16 mouse cellular contexts compared by ENCODE assay signal in the genomic region with DNA sequence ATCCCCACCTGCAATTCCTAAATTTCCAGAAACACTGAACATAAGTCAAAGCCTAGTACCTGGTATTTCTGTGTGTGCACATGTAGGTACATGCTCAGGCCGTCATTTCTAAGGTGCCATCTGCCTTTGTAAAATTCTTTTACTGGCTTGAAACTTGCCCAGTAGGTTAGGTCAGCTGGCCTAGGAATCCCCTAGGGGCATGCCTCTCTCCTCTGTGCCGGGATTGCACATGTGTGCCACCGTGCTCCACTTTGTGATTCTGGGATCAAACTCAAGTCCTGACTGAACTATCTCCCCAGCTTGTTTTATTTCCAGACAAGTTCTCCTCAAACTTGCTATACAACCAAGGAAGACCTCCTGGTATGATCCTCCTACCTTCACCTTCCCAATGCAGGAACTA. TPM values are rescaled to one million over a fixed set of nuclear protein-coding genes. Genes with fewer than 3 reads are reported as not detected.
"Had no signal": no experiment of that assay in that cellular context is flagged by ENCODE, and none has a peak within 500 bp of the region (broad histone marks: within the 10 kb centered on the region; RNA-seq: fewer than 3 reads in every experiment).

No protein-coding gene starts in this region.

- H3K9me3 ChIP-seq: midbrain, embryonic 13.5 days; midbrain, embryonic 15.5 days; neural tube, embryonic 12.5 days; stomach, embryonic 15.5 days had no signal

- H3K27me3 ChIP-seq: midbrain, embryonic 13.5 days; midbrain, embryonic 15.5 days; neural tube, embryonic 12.5 days; stomach, embryonic 15.5 days had no signal

- H3K9ac ChIP-seq: lung, embryonic 14.5 days; midbrain, embryonic 13.5 days; midbrain, embryonic 15.5 days; neural tube, embryonic 12.5 days; stomach, embryonic 15.5 days had no signal

- H3K27ac ChIP-seq: midbrain, embryonic 13.5 days; midbrain, embryonic 15.5 days; neural tube, embryonic 12.5 days; stomach, embryonic 15.5 days; stomach, postnatal 0 days had no signal

- DNase-seq: lung, adult 18-20 months; lung, embryonic 14.5 days; lung, postnatal 10 days; lung, postnatal 4 days; right cerebral cortex, postnatal 14 days; thymus, adult 2 months; thymus, postnatal 25 days; thymus, postnatal 4 days had no signal

- H3K4me2 ChIP-seq: lung, embryonic 14.5 days; midbrain, embryonic 11.5 days; midbrain, embryonic 13.5 days; midbrain, embryonic 15.5 days; neural tube, embryonic 12.5 days; stomach, embryonic 15.5 days had no signal

- ATAC-seq: midbrain, embryonic 13.5 days; midbrain, embryonic 15.5 days had no signal

- H3K4me3 ChIP-seq: midbrain, embryonic 13.5 days; midbrain, embryonic 15.5 days; neural tube, embryonic 12.5 days; stomach, embryonic 15.5 days had no signal

RNA-seq across cellular contexts. Expression of a gene that starts 51.4 kb away (rescaled TPM):
- total RNA-seq: monocyte, adult 5-6 weeks; neutrophil, adult 5-6 weeks had no signal
